Mouse (Mus musculus): ENCODE data around the gene Mc1r. TPM values are rescaled to one million over a fixed set of nuclear protein-coding genes. Genes with fewer than 3 reads are reported as not detected.

Mc1r gene
- not detected in 2 replicates for polyA plus RNA-seq (2012; rRNA removed)

GRCm38 (mm10) chr8:123406786-123407185 is at the start of gene Mc1r:
Mc1r (plus strand) TSS chr8:123407107.
- Histone ChIP-seq H3K27me3 (ENCODE audit: control insufficient read depth, insufficient read depth, low read length) (peaks cover 7% of the 10 kb centered on the region), H3K4me1 (ENCODE audit: control insufficient read depth, insufficient read depth, insufficient read length) (peaks cover 13% of the 10 kb centered on the region), H3K27ac (ENCODE audit: insufficient read depth, low read length) (no peak within 1 kb of the TSS), H3K4me3 (ENCODE audit: extremely low read depth, insufficient read depth, insufficient read length) (no peak within 1 kb of the TSS), H3K36me3 (ENCODE audit: control insufficient read depth, insufficient read depth, low read length) (peaks cover 7% of the 10 kb centered on the region; the same call in 1 of the 2 replicates)
- no peak for TF ChIP-seq POLR2A (IDR thresholded peaks at IDR 0.05; ENCODE audit: low read depth, low read length)
- TF ChIP-seq CTCF (IDR thresholded peaks at IDR 0.05; ENCODE audit: extremely low read depth, insufficient read depth, insufficient read length, insufficient replicate concordance): peak; percentile 82; the same call in 1 of the 2 replicates
- DNase-seq (ENCODE audit: low read depth in 1 of 2, low spot score in 2 of 2): peak; percentile 40 to 48
- WGBS: 14% methylated on average over 4 of the region's 4 CpGs

- Histone ChIP-seq H3K36me3 (ENCODE audit: control insufficient read depth, insufficient read depth, low read length) (no peaks in the 10 kb centered on the region), H3K4me1 (ENCODE audit: control insufficient read depth, insufficient read depth, insufficient read length) (no peaks in the 10 kb centered on the region), H3K27me3 (ENCODE audit: control insufficient read depth, insufficient read depth, low read length) (no peaks in the 10 kb centered on the region), H3K27ac (ENCODE audit: insufficient read depth, low read length) (no peak overlapping the region), H3K4me3 (ENCODE audit: extremely low read depth, insufficient read depth, insufficient read length) (no peak overlapping the region)
- DNase-seq (ENCODE audit: low read depth in 1 of 2, low spot score in 2 of 2): peak; percentile 35 to 60
- TF ChIP-seq POLR2A (IDR thresholded peaks at IDR 0.05; ENCODE audit: low read depth, low read length) (no peak), CTCF (IDR thresholded peaks at IDR 0.05; ENCODE audit: extremely low read depth, insufficient read depth, insufficient read length, insufficient replicate concordance) (peak; percentile 74; the same call in 1 of the 2 replicates)
- WGBS: 58% methylated on average over 12 of the region's 12 CpGs
These were observed 45.7 kb upstream of the Mc1r start for GRCm38 (mm10) chr8:123361082-123361739.

- under 1% methylated on average over 75 of the region's 75 CpGs for WGBS
These were observed 33.3 kb upstream of the Mc1r start, which contains the start of gene Tcf25 for GRCm38 (mm10) chr8:123373403-123374238. Tcf25 (plus strand) TSS chr8:123373753.

GRCm38 (mm10) chr8:123374239-123374578 is 32.7 kb upstream of the Mc1r start:
- DNase-seq (ENCODE audit: low read depth in 1 of 2, low spot score in 2 of 2): peak; percentile 84 to 91
- TF ChIP-seq POLR2A (IDR thresholded peaks at IDR 0.05; ENCODE audit: low read depth, low read length): peak; percentile 24; the same call in 1 of the 2 replicates
- no peak for TF ChIP-seq CTCF (IDR thresholded peaks at IDR 0.05; ENCODE audit: extremely low read depth, insufficient read depth, insufficient read length, insufficient replicate concordance)
- WGBS: under 1% methylated on average over 20 of the region's 20 CpGs
- Histone ChIP-seq H3K36me3 (ENCODE audit: control insufficient read depth, insufficient read depth, low read length) (no peaks in the 10 kb centered on the region), H3K27me3 (ENCODE audit: control insufficient read depth, insufficient read depth, low read length) (no peaks in the 10 kb centered on the region), H3K4me3 (ENCODE audit: extremely low read depth, insufficient read depth, insufficient read length) (peak overlapping the region; percentile 81), H3K4me1 (ENCODE audit: control insufficient read depth, insufficient read depth, insufficient read length) (0 out of 2 replicates have a peak, but pooled peaks cover 2% of the 10 kb centered on the region), H3K27ac (ENCODE audit: insufficient read depth, low read length) (peak overlapping the region; percentile 94)

More at GRCm38 (mm10) chr8:123373403-123374238, 33.3 kb upstream of the Mc1r start, which contains the start of gene Tcf25:
- DNase-seq (ENCODE audit: low read depth in 1 of 2, low spot score in 2 of 2): peak; percentile 93 to 95
- no peaks in the 10 kb centered on the region for H3K36me3 ChIP-seq (ENCODE audit: control insufficient read depth, insufficient read depth, low read length)
- H3K27me3 ChIP-seq (ENCODE audit: control insufficient read depth, insufficient read depth, low read length): no peaks in the 10 kb centered on the region
- 0 out of 2 replicates have a peak, but pooled peaks cover 2% of the 10 kb centered on the region for H3K4me1 ChIP-seq (ENCODE audit: control insufficient read depth, insufficient read depth, insufficient read length)
- peak within 1 kb of the TSS; percentile 81 for H3K4me3 ChIP-seq (ENCODE audit: extremely low read depth, insufficient read depth, insufficient read length)
- peak within 1 kb of the TSS; percentile 94 for H3K27ac ChIP-seq (ENCODE audit: insufficient read depth, low read length)
- peak; percentile 53; the same call in 1 of the 2 replicates for TF ChIP-seq CTCF (IDR thresholded peaks at IDR 0.05; ENCODE audit: extremely low read depth, insufficient read depth, insufficient read length, insufficient replicate concordance)
- peak; percentile 59 for TF ChIP-seq POLR2A (IDR thresholded peaks at IDR 0.05; ENCODE audit: low read depth, low read length)

- Histone ChIP-seq H3K27me3 (ENCODE audit: control insufficient read depth, insufficient read depth, low read length) (no peaks in the 10 kb centered on the region), H3K4me3 (ENCODE audit: extremely low read depth, insufficient read depth, insufficient read length) (no peak overlapping the region), H3K36me3 (ENCODE audit: control insufficient read depth, insufficient read depth, low read length) (no peaks in the 10 kb centered on the region), H3K27ac (ENCODE audit: insufficient read depth, low read length) (no peak overlapping the region), H3K4me1 (ENCODE audit: control insufficient read depth, insufficient read depth, insufficient read length) (0 out of 2 replicates have a peak, but pooled peaks cover 2% of the 10 kb centered on the region)
- no peak for DNase-seq (ENCODE audit: low read depth in 1 of 2, low spot score in 2 of 2)
- 92% methylated on average over 10 of the region's 10 CpGs for whole genome bisulfite sequencing
- TF ChIP-seq POLR2A (IDR thresholded peaks at IDR 0.05; ENCODE audit: low read depth, low read length) (no peak), CTCF (IDR thresholded peaks at IDR 0.05; ENCODE audit: extremely low read depth, insufficient read depth, insufficient read length, insufficient replicate concordance) (no peak)
These were observed 31.2 kb upstream of the Mc1r start for GRCm38 (mm10) chr8:123375701-123376100.

DNA sequence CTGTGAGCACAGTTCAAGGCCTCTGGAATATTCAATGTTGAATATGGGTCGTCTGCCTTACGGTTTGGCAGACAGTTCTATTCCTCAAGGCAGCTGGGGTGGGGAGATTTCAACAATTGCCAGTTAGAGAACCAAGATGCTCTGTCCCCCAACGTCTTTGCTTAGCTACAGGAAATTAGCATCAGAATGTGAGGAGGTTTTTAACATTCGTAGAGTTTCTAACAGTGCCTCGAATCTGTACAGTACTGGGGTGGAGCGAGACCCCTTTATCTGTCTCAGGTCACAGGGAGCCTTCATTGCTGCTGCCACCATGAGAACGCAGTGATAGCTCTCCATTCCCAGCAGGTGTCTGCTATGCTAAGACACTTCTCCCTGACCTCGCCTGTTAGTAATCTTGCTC is 30.8 kb upstream of the Mc1r start:
- Histone ChIP-seq H3K4me3 (ENCODE audit: extremely low read depth, insufficient read depth, insufficient read length) (no peak overlapping the region), H3K4me1 (ENCODE audit: control insufficient read depth, insufficient read depth, insufficient read length) (0 out of 2 replicates have a peak, but pooled peaks cover 2% of the 10 kb centered on the region), H3K36me3 (ENCODE audit: control insufficient read depth, insufficient read depth, low read length) (no peaks in the 10 kb centered on the region), H3K27ac (ENCODE audit: insufficient read depth, low read length) (no peak overlapping the region), H3K27me3 (ENCODE audit: control insufficient read depth, insufficient read depth, low read length) (no peaks in the 10 kb centered on the region)
- TF ChIP-seq POLR2A (IDR thresholded peaks at IDR 0.05; ENCODE audit: low read depth, low read length): no peak
- TF ChIP-seq CTCF (IDR thresholded peaks at IDR 0.05; ENCODE audit: extremely low read depth, insufficient read depth, insufficient read length, insufficient replicate concordance): no peak
- no peak for DNase-seq (ENCODE audit: low read depth in 1 of 2, low spot score in 2 of 2)
- 76% methylated on average over 8 of the region's 8 CpGs for WGBS

Data from spleen, adult 2 months (tissue).